Mouse (Mus musculus) kidney, postnatal 0 days (tissue): ENCODE measurements around the gene Tppp3. TPM values are rescaled to one million over a fixed set of nuclear protein-coding genes. Genes with fewer than 3 reads are reported as not detected.

Experiments used
- ATAC-seq: fragments of 200-750 bp; cut with Nextera tagmentation; replicated peaks from 2 replicates; pipeline ENCODE4 v1.8.0; 2017; ENCODE audit warnings: low read depth, moderate number of reproducible peaks, moderate TSS enrichment, moderate library complexity; ENCODE audit not compliant: low FRiP score
- DNase-seq: peaks from one replicate; pipeline ENCODE4 v3.0.0-alpha.2; 2016; ENCODE audit warnings: low spot score
- H3K27ac ChIP-seq: fragments of 300-500 bp; sonication (generic); 2 replicates; pipeline ENCODE4 v1.5.1; 2014; ENCODE audit warnings: mild to moderate bottlenecking
- H3K27me3 ChIP-seq: fragments of 300-500 bp; sonication (generic); 2 replicates; pipeline ENCODE4 v1.6.1; 2014; ENCODE audit warnings: low read length, mixed read lengths; ENCODE audit not compliant: insufficient read depth
- H3K36me3 ChIP-seq: fragments of 300-500 bp; sonication (generic); 2 replicates; pipeline ENCODE4 v1.6.1; 2014; ENCODE audit warnings: low read length, mixed read lengths; ENCODE audit not compliant: insufficient read depth
- H3K4me1 ChIP-seq: fragments of 300-500 bp; sonication (generic); replicated peaks from 2 replicates; pipeline ENCODE4 v1.6.1; 2014; ENCODE audit warnings: antibody characterized with exemption, low read length, mixed read lengths; ENCODE audit not compliant: insufficient read depth
- H3K4me2 ChIP-seq: fragments of 300-500 bp; sonication (generic); 2 replicates; pipeline ENCODE4 v1.6.1; 2014; ENCODE audit warnings: mild to moderate bottlenecking, low read length, moderate library complexity, mixed read lengths
- H3K4me3 ChIP-seq: fragments of 300-500 bp; sonication (generic); replicated peaks from 2 replicates; pipeline ENCODE4 v1.5.1; 2014; ENCODE audit warnings: low read depth, low read length
- H3K9ac ChIP-seq: fragments of 300-500 bp; sonication (generic); 2 replicates; pipeline ENCODE4 v1.6.1; 2014; ENCODE audit warnings: low read depth, low read length
- H3K9me3 ChIP-seq: fragments of 300-500 bp; sonication (generic); replicated peaks from 2 replicates; pipeline ENCODE4 v1.6.1; 2016; ENCODE audit warnings: low read length, inconsistent platforms, mixed read lengths
- CTCF ChIP-seq: IDR thresholded peaks from 2 replicates; pipeline ENCODE4 v1.5.1; 2016; ENCODE audit warnings: antibody characterized with exemption, low read depth, mild to moderate bottlenecking, moderate library complexity
- WGBS: fragments of 180-500 bp; shearing (Covaris S2); extraction: QIAGEN DNeasy Blood & Tissue Kit; methylation state at CpG from one replicate; pipeline ENCODE4 v1.1.7; 2014; 5-methylcytosine and 5-hydroxymethylcytosine counted together
- polyA plus RNA-seq: library from polyadenylated mRNA; unstranded; fragments of >200 nt; fragmentation: Nextera tagmentation; extraction: Ambion mirVana; gene quantifications from 2 replicates; pipeline ENCODE4 v1.2.1, GENCODE M21; 2015

Gene Tppp3
- polyA plus RNA-seq, 1 experiment from 2014 or later: 15.6 TPM

- Histone ChIP-seq H3K4me3 (no peak overlapping the region), H3K9ac (no peak overlapping the region), H3K27ac (no peak overlapping the region), H3K27me3 (no peaks in the 10 kb centered on the region), H3K36me3 (no peaks in the 10 kb centered on the region), H3K4me2 (no peak overlapping the region), H3K9me3 (no peaks in the 10 kb centered on the region), H3K4me1 (no peaks in the 10 kb centered on the region)
- DNase-seq: no peak
- no peak for ATAC-seq
- no peak for TF ChIP-seq CTCF
- 65% methylated on average over 7 of the region's 7 CpGs for WGBS
These were observed 39.4 kb downstream of the Tppp3 start for GRCm38 (mm10) chr8:105431743-105432515.

- no peak for TF ChIP-seq CTCF
- Histone ChIP-seq H3K4me2 (no peak overlapping the region), H3K9me3 (no peaks in the 10 kb centered on the region), H3K27me3 (no peaks in the 10 kb centered on the region), H3K4me3 (no peak overlapping the region), H3K27ac (no peak overlapping the region), H3K4me1 (no peaks in the 10 kb centered on the region), H3K36me3 (no peaks in the 10 kb centered on the region), H3K9ac (no peak overlapping the region)
- no peak for ATAC-seq
- WGBS: 69% methylated on average over 6 of the region's 6 CpGs
- DNase-seq: no peak
These were observed 44.4 kb downstream of the Tppp3 start for GRCm38 (mm10) chr8:105426878-105427277.

GRCm38 (mm10) chr8:105422006-105422405 lies 49.3 kb downstream of the Tppp3 start:
- ATAC-seq: no peak
- no peak overlapping the region for H3K4me3 ChIP-seq
- 74% methylated on average over 1 of the region's 1 CpGs for WGBS

GRCm38 (mm10) chr8:105419800-105420199 lies 51.5 kb downstream of the Tppp3 start:
- Histone ChIP-seq H3K4me1 (no peaks in the 10 kb centered on the region), H3K9me3 (no peaks in the 10 kb centered on the region), H3K36me3 (no peaks in the 10 kb centered on the region), H3K27me3 (no peaks in the 10 kb centered on the region), H3K9ac (no peak overlapping the region), H3K4me2 (no peak overlapping the region), H3K27ac (no peak overlapping the region), H3K4me3 (no peak overlapping the region)
- no peak for ATAC-seq
- WGBS: 86% methylated on average over 4 of the region's 4 CpGs
- no peak for TF ChIP-seq CTCF
- no peak for DNase-seq

More at GRCm38 (mm10) chr8:105422006-105422405, 49.3 kb downstream of the Tppp3 start:
- H3K27ac ChIP-seq: no peak overlapping the region
- H3K9me3 ChIP-seq: no peaks in the 10 kb centered on the region
- H3K4me1 ChIP-seq: no peaks in the 10 kb centered on the region
- H3K9ac ChIP-seq: no peak overlapping the region
- TF ChIP-seq CTCF: no peak
- H3K36me3 ChIP-seq: no peaks in the 10 kb centered on the region
- H3K27me3 ChIP-seq: no peaks in the 10 kb centered on the region
- no peak overlapping the region for H3K4me2 ChIP-seq
- DNase-seq: no peak

- Histone ChIP-seq H3K4me3 (no peak overlapping the region), H3K9ac (no peak overlapping the region), H3K9me3 (no peaks in the 10 kb centered on the region), H3K27me3 (0 out of 2 replicates have a peak, but pooled peaks cover 2% of the 10 kb centered on the region), H3K4me2 (no peak overlapping the region), H3K4me1 (no peaks in the 10 kb centered on the region), H3K27ac (no peak overlapping the region), H3K36me3 (no peaks in the 10 kb centered on the region)
- no peak for TF ChIP-seq CTCF
- DNase-seq (no peak), ATAC-seq (no peak)
- 77% methylated on average over 2 of the region's 2 CpGs for WGBS
These were observed 52.3 kb downstream of the Tppp3 start for GRCm38 (mm10) chr8:105418992-105419391.

Other genes starting within 250 kb of the Tppp3 start
- 19.2 and 20.6 TPM in 2 replicates for gene D230025D16Rik, start 246.4 kb downstream of the Tppp3 start, polyA plus RNA-seq
- gene B3gnt9, start 216.4 kb downstream of the Tppp3 start, polyA plus RNA-seq: 7.5 and 7.7 TPM in 2 replicates
- 21.8 and 24.2 TPM in 2 replicates for gene Tradd, start 206.9 kb downstream of the Tppp3 start, polyA plus RNA-seq
- 1.8 and 2.4 TPM in 2 replicates for gene Fbxl8, start 206.9 kb downstream of the Tppp3 start, polyA plus RNA-seq
- gene Hsf4, start 201.7 kb downstream of the Tppp3 start, polyA plus RNA-seq: 0.12 TPM in 1 of 2 replicates, not detected in the other
- gene Nol3, start 195.4 kb downstream of the Tppp3 start, polyA plus RNA-seq: 0.29 and 0.68 TPM in 2 replicates
- gene 4931428F04Rik, start 181.7 kb downstream of the Tppp3 start, polyA plus RNA-seq: 5.5 and 6.2 TPM in 2 replicates
- 15.9 and 18.5 TPM in 2 replicates for gene Exoc3l, start 175.4 kb downstream of the Tppp3 start, polyA plus RNA-seq
- gene E2f4, start 173.9 kb downstream of the Tppp3 start, polyA plus RNA-seq: 55.2 and 57.9 TPM in 2 replicates
- gene Elmo3, start 165.9 kb downstream of the Tppp3 start, polyA plus RNA-seq: 15.5 and 17.4 TPM in 2 replicates
- 5.2 and 5.6 TPM in 2 replicates for gene Lrrc29, start 145.2 kb downstream of the Tppp3 start, polyA plus RNA-seq
- 134 and 140 TPM in 2 replicates for gene Tmem208, start 145.2 kb downstream of the Tppp3 start, polyA plus RNA-seq
- 1.8 and 2.3 TPM in 2 replicates for gene Fhod1, start 123.6 kb downstream of the Tppp3 start, polyA plus RNA-seq
- gene Slc9a5, start 122.7 kb downstream of the Tppp3 start, polyA plus RNA-seq: 1.3 and 1.4 TPM in 2 replicates
- 0.31 and 0.33 TPM in 2 replicates for gene Plekhg4, start 98.3 kb downstream of the Tppp3 start, polyA plus RNA-seq
- gene Kctd19, start 58.0 kb downstream of the Tppp3 start, polyA plus RNA-seq: 0.05 TPM in 1 of 2 replicates, not detected in the other
- gene Lrrc36, start 58.0 kb downstream of the Tppp3 start, polyA plus RNA-seq: 0.15 and 0.34 TPM in 2 replicates
- 28.0 and 30.5 TPM in 2 replicates for gene Zdhhc1, start 25.4 kb upstream of the Tppp3 start, polyA plus RNA-seq
- 42.4 and 44.8 TPM in 2 replicates for gene Hsd11b2, start 47.2 kb upstream of the Tppp3 start, polyA plus RNA-seq
- 112 and 122 TPM in 2 replicates for gene Atp6v0d1, start 94.5 kb upstream of the Tppp3 start, polyA plus RNA-seq
- gene Ripor1, start 133.7 kb upstream of the Tppp3 start, polyA plus RNA-seq: 40.9 and 44.4 TPM in 2 replicates
- 85.5 and 89.4 TPM in 2 replicates for gene Ctcf, start 165.0 kb upstream of the Tppp3 start, polyA plus RNA-seq
- 0.61 and 1.2 TPM in 2 replicates for gene Agrp, start 165.9 kb upstream of the Tppp3 start, polyA plus RNA-seq
- gene Carmil2, start 214.7 kb upstream of the Tppp3 start, polyA plus RNA-seq: 0.28 and 0.45 TPM in 2 replicates
- gene Acd, start 229.6 kb upstream of the Tppp3 start, polyA plus RNA-seq: 51.2 and 53.4 TPM in 2 replicates
- 18.7 and 19.6 TPM in 2 replicates for gene Pard6a, start 229.6 kb upstream of the Tppp3 start, polyA plus RNA-seq
- gene 4933405L10Rik, start 236.1 kb upstream of the Tppp3 start, polyA plus RNA-seq: 0.11 TPM in 1 of 2 replicates, not detected in the other
- 14.6 and 17.8 TPM in 2 replicates for gene Enkd1, start 236.7 kb upstream of the Tppp3 start, polyA plus RNA-seq